Mouse (Mus musculus): ENCODE measurements around the gene Thnsl1. TPM values are rescaled to one million over a fixed set of nuclear protein-coding genes. Genes with fewer than 3 reads are reported as not detected.
"Not testable (repeated sequence)": the region's sequence is repeated elsewhere in the genome, so short reads cannot be mapped to it uniquely, and the experiment has no call there.

Gene Thnsl1
- total RNA-seq, 4 experiments from 2014 or later, result 7.4 to 10.5 (median 9.1) TPM

- no peak for DNase-seq (ENCODE audit: low spot score)
These were observed 30.4 kb downstream of the Thnsl1 start for GRCm38 (mm10) chr2:21235844-21236386.

GRCm38 (mm10) chr2:21236846-21237245 is 31.3 kb downstream of the Thnsl1 start:
- DNase-seq (ENCODE audit: low spot score), result no peak

- DNase-seq (ENCODE audit: low spot score), result not testable (repeated sequence)
These were observed 38.6 kb downstream of the Thnsl1 start for GRCm38 (mm10) chr2:21244104-21244503.

GRCm38 (mm10) chr2:21244986-21245385 is 39.5 kb downstream of the Thnsl1 start:
- no peak for DNase-seq (ENCODE audit: low spot score)

GRCm38 (mm10) chr2:21245477-21246102 is 40.1 kb downstream of the Thnsl1 start:
- DNase-seq (ENCODE audit: low spot score), result no peak

GRCm38 (mm10) chr2:21253644-21254043 is 48.1 kb downstream of the Thnsl1 start:
- DNase-seq (ENCODE audit: low spot score), result no peak

- no peak for DNase-seq (ENCODE audit: low spot score)
These were observed 48.8 kb downstream of the Thnsl1 start for GRCm38 (mm10) chr2:21254308-21254707.

GRCm38 (mm10) chr2:21258281-21258680 is 52.8 kb downstream of the Thnsl1 start:
- no peak for DNase-seq (ENCODE audit: low spot score)

- no peak for DNase-seq (ENCODE audit: low spot score)
These were observed 53.6 kb downstream of the Thnsl1 start for GRCm38 (mm10) chr2:21259081-21259480.

GRCm38 (mm10) chr2:21260060-21260459 is 54.5 kb downstream of the Thnsl1 start:
- no peak for DNase-seq (ENCODE audit: low spot score)

- peak; percentile 65 for DNase-seq (ENCODE audit: low spot score)
These were observed 56.0 kb downstream of the Thnsl1 start for GRCm38 (mm10) chr2:21261370-21262006.

GRCm38 (mm10) chr2:21264031-21264430 is 58.5 kb downstream of the Thnsl1 start:
- no peak for DNase-seq (ENCODE audit: low spot score)

Other genes with a start within 250 kb of the Thnsl1 start
- gene Arhgap21, start 236.8 kb upstream of the Thnsl1 start, total RNA-seq (2022), result 10 to 100 TPM; 77.8 to 86.8 (median 81.9) TPM
- 1 to 10 TPM; 1.0 to 1.1 (median 1.1) TPM for gene Enkur, start 359 bp upstream of the Thnsl1 start, total RNA-seq (2022)
- gene Gpr158, start 161.8 kb downstream of the Thnsl1 start, total RNA-seq (2022), result under 1 TPM; 0.06 to 0.20 (median 0.15) TPM